Mouse (Mus musculus) frontal cortex, postnatal 25 days (tissue): ENCODE results near the gene Dupd1.

Source experiments
- DNase-seq, 2 experiments: peaks; one replicate each; pipeline ENCODE4 v3.0.0; 2022; ENCODE audit warnings: low spot score in 2 of 2

The Dupd1 gene

GRCm38 (mm10) chr14:21722021-21722698, 7.8 kb upstream of the Dupd1 start:
- DNase-seq, result no peak

GRCm38 (mm10) chr14:21720430-21721205, 6.2 kb upstream of the Dupd1 start:
- no peak for DNase-seq

GRCm38 (mm10) chr14:21719646-21720383, 5.4 kb upstream of the Dupd1 start:
- no peak for DNase-seq

- DNase-seq, result no peak
Measured at GRCm38 (mm10) chr14:21711231-21711630, 3.1 kb downstream of the Dupd1 start.

- no peak for DNase-seq
Measured at GRCm38 (mm10) chr14:21709545-21709944, 4.8 kb downstream of the Dupd1 start.

GRCm38 (mm10) chr14:21706759-21707571, 7.4 kb downstream of the Dupd1 start:
- peak in 1 of 2 experiments; percentile 38 for DNase-seq

GRCm38 (mm10) chr14:21705462-21705861, 8.9 kb downstream of the Dupd1 start:
- DNase-seq, result no peak

- DNase-seq, result no peak
Measured at GRCm38 (mm10) chr14:21703255-21703654, 11.1 kb downstream of the Dupd1 start.

GRCm38 (mm10) chr14:21702691-21703090, 11.7 kb downstream of the Dupd1 start:
- no peak for DNase-seq

GRCm38 (mm10) chr14:21696186-21696830, 18.1 kb downstream of the Dupd1 start:
- no peak for DNase-seq

- DNase-seq, result no peak
Measured at GRCm38 (mm10) chr14:21695020-21695419, 19.4 kb downstream of the Dupd1 start.

- no peak for DNase-seq
Measured at GRCm38 (mm10) chr14:21691070-21691469, 23.3 kb downstream of the Dupd1 start.

- no peak for DNase-seq
Measured at GRCm38 (mm10) chr14:21686376-21687279, 27.7 kb downstream of the Dupd1 start.

GRCm38 (mm10) chr14:21685411-21686146, 28.8 kb downstream of the Dupd1 start:
- no peak for DNase-seq

- no peak for DNase-seq
Measured at GRCm38 (mm10) chr14:21683834-21684233, 30.5 kb downstream of the Dupd1 start.

- no peak for DNase-seq
Measured at GRCm38 (mm10) chr14:21682681-21683129, 31.7 kb downstream of the Dupd1 start.

- no peak for DNase-seq
Measured at GRCm38 (mm10) chr14:21679631-21680201, 34.7 kb downstream of the Dupd1 start.

- peak in 1 of 2 experiments; percentile 59 for DNase-seq
Measured at GRCm38 (mm10) chr14:21678509-21679285, 35.7 kb downstream of the Dupd1 start.
